Comparison of ENCODE assay signal across 16 mouse cellular contexts in genomic region chr8:101662874-101663273, GRCm38 (mm10).
"Had no signal": no experiment of that assay in that cellular context is flagged by ENCODE, and none has a peak within 500 bp of the region (broad histone marks: within the 10 kb centered on the region; RNA-seq: fewer than 3 reads in every experiment).

No protein-coding gene starts in this region.

- H3K36me3 ChIP-seq: neural tube, embryonic 13.5 days; neural tube, embryonic 15.5 days; stomach, embryonic 15.5 days had no signal

- H3K27ac ChIP-seq: neural tube, embryonic 13.5 days; neural tube, embryonic 15.5 days; stomach, embryonic 15.5 days; stomach, postnatal 0 days had no signal

- H3K4me1 ChIP-seq: neural tube, embryonic 15.5 days; stomach, embryonic 15.5 days had no signal

- H3K27me3 ChIP-seq: neural tube, embryonic 13.5 days; neural tube, embryonic 15.5 days; stomach, embryonic 15.5 days had no signal

- H3K4me3 ChIP-seq: neural tube, embryonic 13.5 days; neural tube, embryonic 15.5 days; stomach, embryonic 15.5 days had no signal

- H3K9ac ChIP-seq: neural tube, embryonic 13.5 days; neural tube, embryonic 15.5 days; stomach, embryonic 15.5 days had no signal

- H3K4me2 ChIP-seq: neural tube, embryonic 13.5 days; neural tube, embryonic 15.5 days; stomach, embryonic 15.5 days had no signal

- DNase-seq: retina, postnatal 1 day; right cerebral cortex, adult 18-20 months; right cerebral cortex, postnatal 14 days; right cerebral cortex, postnatal 25 days; right cerebral cortex, postnatal 4 days; spleen, adult 18-20 months; thymus, adult 18-20 months; thymus, adult 2 months; thymus, postnatal 14 days; thymus, postnatal 25 days; thymus, postnatal 36 days; thymus, postnatal 4 days had no signal

- H3K9me3 ChIP-seq: neural tube, embryonic 13.5 days; neural tube, embryonic 15.5 days; stomach, embryonic 15.5 days had no signal
